Mouse (Mus musculus) ES-E14 (cell line): ENCODE measurements at regions not wholly inside any gene's neighbourhood (a gene's known extent, or its start where the extent isn't known, plus 50 kb on each side); places are given as distances from the start of the nearest gene placed in this dataset.

Experiments used
- CHD2 ChIP-seq: IDR thresholded peaks from 2 replicates; pipeline ENCODE4 v1.6.1; 2014; ENCODE audit warnings: mild to moderate bottlenecking, low read depth, low read length, inconsistent platforms
- HCFC1 ChIP-seq: IDR thresholded peaks from 2 replicates; pipeline ENCODE4 v1.6.1; 2012; ENCODE audit warnings: low read length, inconsistent platforms, borderline replicate concordance; ENCODE audit not compliant: insufficient read depth
- MAFK ChIP-seq: IDR thresholded peaks from 2 replicates; pipeline ENCODE4 v1.6.1; 2014; ENCODE audit warnings: mild to moderate bottlenecking, low read depth, low read length, inconsistent platforms; ENCODE audit not compliant: insufficient read depth
- ZC3H11A ChIP-seq: IDR thresholded peaks from 2 replicates; pipeline ENCODE4 v1.6.1; 2012; ENCODE audit warnings: low read depth, mild to moderate bottlenecking, inconsistent platforms, low read length, borderline replicate concordance
- ZNF384 ChIP-seq: IDR thresholded peaks from 2 replicates; pipeline ENCODE4 v1.6.1; 2012; ENCODE audit warnings: low read depth, low read length, inconsistent platforms

DNA sequence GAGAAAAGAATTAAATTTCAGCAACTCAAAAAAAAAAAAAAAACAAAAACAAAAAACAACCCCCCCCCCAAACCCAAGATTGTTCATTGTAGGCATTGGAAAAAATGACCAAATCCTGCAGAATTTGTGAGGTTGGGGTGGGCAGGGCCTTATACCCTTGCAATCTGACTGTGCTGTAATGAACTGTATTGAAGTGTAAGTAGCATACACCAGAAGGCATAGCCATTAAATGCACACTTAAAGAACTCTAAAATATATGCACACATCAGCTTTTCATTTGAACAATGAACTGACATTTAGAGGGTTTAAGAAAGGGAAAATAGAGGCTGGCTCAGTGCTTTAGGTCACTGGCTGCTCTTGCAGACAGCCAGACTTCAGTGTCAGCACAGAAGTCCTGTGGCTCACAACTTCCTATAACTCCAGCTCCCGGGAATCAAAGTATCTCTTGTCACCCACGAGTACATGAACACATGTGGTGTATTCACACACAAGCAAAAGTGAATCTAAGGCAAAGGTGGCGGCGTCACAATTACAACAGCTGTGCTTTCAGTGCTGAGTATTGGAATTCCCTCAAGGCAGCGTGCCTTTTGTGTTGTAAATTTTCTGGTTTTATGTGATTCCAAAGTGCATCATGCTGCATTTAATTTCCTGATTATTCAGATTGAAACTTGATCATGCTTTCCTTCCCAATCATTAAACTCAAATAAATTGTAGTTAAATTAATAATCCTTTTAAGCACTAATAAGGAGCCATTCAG, 150.6 kb upstream of the Tmc3 start:
- TF ChIP-seq MAFK (no peak), ZC3H11A (no peak), ZNF384 (no peak), HCFC1 (no peak), CHD2 (no peak)
